Mouse (Mus musculus) left cerebral cortex, postnatal 10 days (tissue): Measurements from ENCODE around the gene Krt10. TPM values are rescaled to one million over a fixed set of nuclear protein-coding genes. Genes with fewer than 3 reads are reported as not detected.

Source experiments
- DNase-seq, 2 experiments: peaks; one replicate each; pipeline ENCODE4 v3.0.0; 2021 to 2022; ENCODE audit warnings: low spot score in 2 of 2, mixed read lengths in 1 of 2; ENCODE audit errors: extremely low spot score in 1 of 2
- intact Hi-C: fragments of 180-260 bp; cut with DNase I; formaldehyde crosslinking; loops from one replicate; pipeline ENCODE4 v1.15.1; 2025
- total RNA-seq, 2 experiments: library from RNA; stranded (reverse); gene quantifications; 2 replicates each; pipeline ENCODE4 v1.2.3; 2021

Gene Krt10
- total RNA-seq, 2 experiments from 2014 or later = 10.6 to 11.3 TPM

GRCm38 (mm10) chr11:99385813-99386721 lies 3.1 kb downstream of the Krt10 start:
- intact Hi-C loops = loop anchor here (10.0 kb wide), 2 partner anchors 619 to 779 kb away; no protein-coding TSS in a partner anchor
- DNase-seq = peak; percentile 84 to 94

GRCm38 (mm10) chr11:99379568-99379967 lies 9.6 kb downstream of the Krt10 start:
- intact Hi-C loops = loop anchor here (2.0 to 5.0 kb wide), 2 partner anchors 83 to 918 kb away; no protein-coding TSS in a partner anchor
- peak; percentile 49 to 67 for DNase-seq

- intact Hi-C loops = loop anchor here (5.0 kb wide), 1 partner anchor 922 kb away; no protein-coding TSS in a partner anchor
- no peak for DNase-seq
These were observed 14.4 kb downstream of the Krt10 start, which contains the start of gene Krt28 for GRCm38 (mm10) chr11:99374803-99375202. Krt28 (minus strand) TSS chr11:99374903.

- DNase-seq = peak; percentile 50 to 52
- intact Hi-C loops = loop anchor here (10.0 kb wide), 1 partner anchor 185 kb away; no protein-coding TSS in a partner anchor
These were observed 19.2 kb downstream of the Krt10 start for GRCm38 (mm10) chr11:99369853-99370451.

- intact Hi-C loops = loop anchor here (10.0 kb wide), 1 partner anchor 184 kb away; no protein-coding TSS in a partner anchor
- peak in 1 of 2 experiments; percentile 33 for DNase-seq
These were observed 19.9 kb downstream of the Krt10 start for GRCm38 (mm10) chr11:99369229-99369628.

GRCm38 (mm10) chr11:99366791-99367190 lies 22.4 kb downstream of the Krt10 start:
- intact Hi-C loops = loop anchor here (10.0 kb wide), 1 partner anchor 182 kb away; no protein-coding TSS in a partner anchor
- DNase-seq = peak in 1 of 2 experiments; percentile 44

GRCm38 (mm10) chr11:99364412-99364811 lies 24.8 kb downstream of the Krt10 start:
- intact Hi-C loops = loop anchor here (5.0 to 10.0 kb wide), 2 partner anchors 52 to 180 kb away; no protein-coding TSS in a partner anchor
- peak; percentile 28 to 29 for DNase-seq

GRCm38 (mm10) chr11:99361423-99361822 lies 27.7 kb downstream of the Krt10 start:
- DNase-seq = no peak
- intact Hi-C loops = loop anchor here (5.0 to 10.0 kb wide), 2 partner anchors 49 to 177 kb away; no protein-coding TSS in a partner anchor

- no peak for DNase-seq
- intact Hi-C loops = no loop called here
These were observed 38.2 kb downstream of the Krt10 start, which contains the start of gene Krt27 for GRCm38 (mm10) chr11:99351004-99351403. Krt27 (minus strand) TSS chr11:99351104.

- DNase-seq = no peak
- intact Hi-C loops = no loop called here
These were observed 49.8 kb downstream of the Krt10 start for GRCm38 (mm10) chr11:99339299-99339847.

- intact Hi-C loops = no loop called here
These were observed 51.3 kb downstream of the Krt10 start, which contains the start of gene Krt26 for GRCm38 (mm10) chr11:99337866-99338265. Krt26 (minus strand) TSS chr11:99337966.

More at GRCm38 (mm10) chr11:99337866-99338265, 51.3 kb downstream of the Krt10 start, which contains the start of gene Krt26:
- no peak for DNase-seq

Other genes with a start within 250 kb of the Krt10 start
- gene Ccr7, start 234.3 kb downstream of the Krt10 start, total RNA-seq = not detected
- gene Smarce1, start 158.3 kb downstream of the Krt10 start, total RNA-seq = 10 to 100 TPM; 73.7 to 83.7 TPM
- 10 to 100 TPM; 31.1 to 31.2 TPM for gene Krt222, start 145.3 kb downstream of the Krt10 start, total RNA-seq
- not detected for gene Krt24, start 104.1 kb downstream of the Krt10 start, total RNA-seq
- not detected for gene Krt25, start 66.4 kb downstream of the Krt10 start, total RNA-seq
- under 1 TPM; 0.20 to 0.21 TPM for gene Krt26, start 51.4 kb downstream of the Krt10 start, total RNA-seq
- gene Krt27, start 38.3 kb downstream of the Krt10 start, total RNA-seq = not detected
- gene Krt28, start 14.5 kb downstream of the Krt10 start, total RNA-seq = under 1 TPM in 1 of 2 experiments, not detected in 1; 0.28 TPM
- gene Krt12, start 32.9 kb upstream of the Krt10 start, total RNA-seq = 1 to 10 TPM; 6.0 to 6.3 TPM
- gene Krt20, start 48.8 kb upstream of the Krt10 start, total RNA-seq = not detected
- not detected for gene Krt23, start 103.8 kb upstream of the Krt10 start, total RNA-seq
- gene Krt39, start 132.0 kb upstream of the Krt10 start, total RNA-seq = not detected
- gene Krt40, start 153.8 kb upstream of the Krt10 start, total RNA-seq = not detected
- gene Krtap3-3, start 161.5 kb upstream of the Krt10 start, total RNA-seq = not detected
- gene Krtap3-2, start 167.5 kb upstream of the Krt10 start, total RNA-seq = not detected
- gene Gm11939, start 170.1 kb upstream of the Krt10 start, total RNA-seq = not detected
- not detected for gene Krtap3-1, start 177.3 kb upstream of the Krt10 start, total RNA-seq
- not detected for gene Krtap1-5, start 191.7 kb upstream of the Krt10 start, total RNA-seq
- not detected for gene Krtap1-4, start 194.3 kb upstream of the Krt10 start, total RNA-seq
- not detected for gene Krtap1-3, start 202.0 kb upstream of the Krt10 start, total RNA-seq
- not detected for gene Krtap9-3, start 208.7 kb upstream of the Krt10 start, total RNA-seq
- not detected for gene Gm11938, start 213.9 kb upstream of the Krt10 start, total RNA-seq
- gene Gm11937, start 220.8 kb upstream of the Krt10 start, total RNA-seq = not detected
- not detected for gene Krtap2-4, start 225.5 kb upstream of the Krt10 start, total RNA-seq
- not detected for gene Gm11562, start 231.1 kb upstream of the Krt10 start, total RNA-seq
- gene Krtap4-1, start 238.9 kb upstream of the Krt10 start, total RNA-seq = not detected
- gene Krtap4-2, start 245.7 kb upstream of the Krt10 start, total RNA-seq = not detected